Mouse (Mus musculus): ENCODE results near the gene Ctf1. TPM values are rescaled to one million over a fixed set of nuclear protein-coding genes. Genes with fewer than 3 reads are reported as not detected.

The Ctf1 gene
- total and polyA plus RNA-seq, 3 experiments: 2.8 to 7.2 TPM; not detected in 1

- H3K4me1 ChIP-seq (ENCODE audit: control insufficient read depth in 1 of 2, insufficient read depth in 2 of 2, low read length in 2 of 2): peaks cover 0 to 8% of the 10 kb centered on the region in 2 experiments; a peak in 2 of 4 replicates
- H3K9ac ChIP-seq (ENCODE audit: control insufficient read depth, low read depth, low read length, poor library complexity, severe bottlenecking): no peak overlapping the region
- H3K27ac ChIP-seq (ENCODE audit: control insufficient read depth, low read depth, low read length): no peak overlapping the region
- H3K79me2 ChIP-seq (ENCODE audit: control insufficient read depth, insufficient read depth, low read length, poor library complexity): no peaks in the 10 kb centered on the region
- no peak for DNase-seq (ENCODE audit: low read depth, low spot score)
- H3K4me3 ChIP-seq (ENCODE audit: control insufficient read depth in 1 of 2, insufficient read depth in 1 of 2, low read depth in 2 of 2, low read length in 2 of 2): no peak overlapping the region
- TF ChIP-seq CHD2 (IDR thresholded peaks at IDR 0.05; ENCODE audit: low read length): no peak
- no peak for TF ChIP-seq POLR2A (IDR thresholded peaks at IDR 0.05; ENCODE audit: control insufficient read depth in 1 of 2, insufficient read depth in 1 of 2, low read depth in 1 of 2, low read length in 2 of 2, poor library complexity in 1 of 2)
- no peak for TF ChIP-seq ZC3H11A (IDR thresholded peaks at IDR 0.05; ENCODE audit: low read depth, low read length)
- TF ChIP-seq ETS1 (IDR thresholded peaks at IDR 0.05; ENCODE audit: low read depth, low read length): no peak
- TF ChIP-seq KAT2A (conservative IDR thresholded peaks at IDR 0.05; ENCODE audit: low read depth, low read length): no peak
- no peak for TF ChIP-seq POLR2AphosphoS2 (IDR thresholded peaks at IDR 0.05; ENCODE audit: low read length)
- no peak for TF ChIP-seq NELFE (IDR thresholded peaks at IDR 0.05; ENCODE audit: low read depth, low read length)
- no peak for TF ChIP-seq JUND (IDR thresholded peaks at IDR 0.05; ENCODE audit: low read depth, low read length)
- TF ChIP-seq RCOR1 (IDR thresholded peaks at IDR 0.05; ENCODE audit: low read depth, low read length): no peak
- TF ChIP-seq SMC3 (IDR thresholded peaks at IDR 0.05; ENCODE audit: low read depth, low read length): no peak
- no peak for TF ChIP-seq RAD21 (IDR thresholded peaks at IDR 0.05; ENCODE audit: low read depth, low read length)
- no peak for TF ChIP-seq USF2 (IDR thresholded peaks at IDR 0.05; ENCODE audit: borderline replicate concordance in 1 of 2, insufficient read depth in 1 of 2, low read depth in 1 of 2, low read length in 2 of 2)
- TF ChIP-seq TCF12 (IDR thresholded peaks at IDR 0.05; ENCODE audit: low read depth, low read length): no peak
- TF ChIP-seq ZNF384 (IDR thresholded peaks at IDR 0.05; ENCODE audit: low read depth, low read length): no peak
- TF ChIP-seq CHD1 (IDR thresholded peaks at IDR 0.05; ENCODE audit: low read depth, low read length): no peak
- no peak for TF ChIP-seq GATA1 (IDR thresholded peaks at IDR 0.05; ENCODE audit: low read depth, low read length)
- no peak for TF ChIP-seq SIN3A (IDR thresholded peaks at IDR 0.05; ENCODE audit: low read length)
- no peak for TF ChIP-seq MYC (IDR thresholded peaks at IDR 0.05; ENCODE audit: low read depth, low read length)
- no peak for TF ChIP-seq E2F4 (IDR thresholded peaks at IDR 0.05; ENCODE audit: borderline replicate concordance, low read depth, low read length)
- TF ChIP-seq USF1 (IDR thresholded peaks at IDR 0.05; ENCODE audit: low read depth, low read length): no peak
- no peaks in the 10 kb centered on the region for H3K27me3 ChIP-seq (ENCODE audit: control insufficient read depth in 1 of 2, insufficient read depth in 2 of 2, low read length in 2 of 2)
- peaks cover 0 to 1% of the 10 kb centered on the region in 2 experiments; a peak in 1 of 4 replicates for H3K36me3 ChIP-seq (ENCODE audit: control insufficient read depth in 1 of 2, insufficient read depth in 2 of 2, low read length in 2 of 2)
- no peaks in the 10 kb centered on the region for H3K9me3 ChIP-seq (replicated peaks; ENCODE audit: insufficient read depth, low read length)
These were observed 25.6 kb upstream of the Ctf1 start for GRCm38 (mm10) chr7:127686740-127687449.

- TF ChIP-seq ZNF384 (IDR thresholded peaks at IDR 0.05; ENCODE audit: low read depth, low read length): no peak
- no peak for TF ChIP-seq HCFC1 (IDR thresholded peaks at IDR 0.05; ENCODE audit: low read depth, low read length)
- TF ChIP-seq BHLHE40 (IDR thresholded peaks at IDR 0.05; ENCODE audit: borderline replicate concordance, low read depth, low read length): no peak
- no peak for TF ChIP-seq ETS1 (IDR thresholded peaks at IDR 0.05; ENCODE audit: low read depth, low read length)
- TF ChIP-seq TAL1 (IDR thresholded peaks at IDR 0.05; ENCODE audit: low read length): no peak
- Histone ChIP-seq H3K79me2 (ENCODE audit: control insufficient read depth, insufficient read depth, low read length, poor library complexity) (no peaks in the 10 kb centered on the region), H3K9me3 (replicated peaks; ENCODE audit: insufficient read depth, low read length) (no peaks in the 10 kb centered on the region), H3K36me3 (ENCODE audit: control insufficient read depth in 1 of 2, insufficient read depth in 2 of 2, low read length in 2 of 2) (no peaks in the 10 kb centered on the region), H3K27ac (ENCODE audit: control insufficient read depth, low read depth, low read length) (no peak overlapping the region), H3K27me3 (ENCODE audit: control insufficient read depth in 1 of 2, insufficient read depth in 2 of 2, low read length in 2 of 2) (no peaks in the 10 kb centered on the region), H3K4me3 (ENCODE audit: control insufficient read depth in 1 of 2, insufficient read depth in 1 of 2, low read depth in 2 of 2, low read length in 2 of 2) (no peak overlapping the region), H3K4me1 (ENCODE audit: control insufficient read depth in 1 of 2, insufficient read depth in 2 of 2, low read length in 2 of 2) (peaks cover 0 to 7% of the 10 kb centered on the region in 2 experiments; a peak in 1 of 4 replicates), H3K9ac (ENCODE audit: control insufficient read depth, low read depth, low read length, poor library complexity, severe bottlenecking) (no peak overlapping the region)
- no peak for DNase-seq (ENCODE audit: low read depth, low spot score)
These were observed 23.6 kb upstream of the Ctf1 start for GRCm38 (mm10) chr7:127688935-127689334.

Data from MEL (cell line).